Mouse (Mus musculus): Measurements from ENCODE around the gene Fignl2.

- TF ChIP-seq POLR2A (IDR thresholded peaks at IDR 0.05; ENCODE audit: borderline replicate concordance, insufficient read depth, low read length): no peak
- no peak for TF ChIP-seq CTCF (IDR thresholded peaks at IDR 0.05; ENCODE audit: borderline replicate concordance, insufficient read depth, low read depth, low read length)
Observed at GRCm38 (mm10) chr15:101084499-101084898, 6.1 kb upstream of the Fignl2 start.

Measured in cerebellum, adult 2 months (tissue).